Mouse (Mus musculus) forebrain, embryonic 11.5 days (tissue): ENCODE data around the gene Gm10337. TPM values are rescaled to one million over a fixed set of nuclear protein-coding genes. Genes with fewer than 3 reads are reported as not detected.

Source experiments
- ATAC-seq: fragments of 200-750 bp; cut with Nextera tagmentation; replicated peaks from 2 replicates; pipeline ENCODE4 v1.8.0; 2017; ENCODE audit warnings: moderate TSS enrichment; ENCODE audit not compliant: low FRiP score
- DNase-seq: peaks from one replicate; pipeline ENCODE4 v3.0.0-alpha.2; 2017; ENCODE audit warnings: low spot score
- H3K27ac ChIP-seq: fragments of 300-500 bp; sonication (generic); 2 replicates; pipeline ENCODE4 v1.5.1; 2014; ENCODE audit warnings: low read depth, low read length
- H3K27me3 ChIP-seq: fragments of 300-500 bp; sonication (generic); 2 replicates; pipeline ENCODE4 v1.6.1; 2014; ENCODE audit warnings: mild to moderate bottlenecking, low read length, mixed read lengths; ENCODE audit not compliant: control insufficient read depth, insufficient read depth
- H3K36me3 ChIP-seq: fragments of 300-500 bp; sonication (generic); 2 replicates; pipeline ENCODE4 v1.6.1; 2014; ENCODE audit warnings: mild to moderate bottlenecking, low read length, moderate library complexity, mixed read lengths; ENCODE audit not compliant: control insufficient read depth, insufficient read depth
- H3K4me1 ChIP-seq: fragments of 300-500 bp; sonication (generic); replicated peaks from 2 replicates; pipeline ENCODE4 v1.6.1; 2014; ENCODE audit warnings: low read length, mixed read lengths; ENCODE audit not compliant: control insufficient read depth, insufficient read depth
- H3K4me2 ChIP-seq: fragments of 300-500 bp; sonication (generic); 2 replicates; pipeline ENCODE4 v1.6.1; 2014; ENCODE audit warnings: low read depth, mild to moderate bottlenecking, low read length, moderate library complexity, mixed read lengths; ENCODE audit not compliant: severe bottlenecking
- H3K4me3 ChIP-seq: fragments of 300-500 bp; sonication (generic); 2 replicates; pipeline ENCODE4 v1.5.1; 2014; ENCODE audit warnings: low read depth, low read length
- H3K9ac ChIP-seq: fragments of 300-500 bp; sonication (generic); 2 replicates; pipeline ENCODE4 v1.6.1; 2014; ENCODE audit warnings: low read length
- H3K9me3 ChIP-seq: fragments of 300-500 bp; sonication (generic); 2 replicates; pipeline ENCODE4 v1.6.1; 2016; ENCODE audit warnings: low read length, mixed read lengths; ENCODE audit not compliant: control insufficient read depth
- WGBS: fragments of 180-500 bp; shearing (Covaris S2); extraction: QIAGEN DNeasy Blood & Tissue Kit; methylation state at CpG from one replicate; pipeline ENCODE4 v1.1.7; 2014; 5-methylcytosine and 5-hydroxymethylcytosine counted together
- polyA plus RNA-seq: library from polyadenylated mRNA; unstranded; fragments of >200 nt; fragmentation: Nextera tagmentation; extraction: Ambion mirVana; gene quantifications from 2 replicates; pipeline ENCODE4 v1.2.1, GENCODE M21; 2014

Gene Gm10337
- polyA plus RNA-seq, 1 experiment from 2014 or later: not detected

- no peaks in the 10 kb centered on the region for H3K9me3 ChIP-seq
- no peaks in the 10 kb centered on the region for H3K27me3 ChIP-seq
- 82% methylated on average over 9 of the region's 9 CpGs for WGBS
- H3K9ac ChIP-seq: no peak overlapping the region
- H3K4me3 ChIP-seq: no peak overlapping the region
- H3K4me2 ChIP-seq: no peak overlapping the region
- H3K36me3 ChIP-seq: peaks cover 20% of the 10 kb centered on the region
- no peaks in the 10 kb centered on the region for H3K4me1 ChIP-seq
- no peak overlapping the region for H3K27ac ChIP-seq
- ATAC-seq (no peak), DNase-seq (no peak)
These were observed 1.2 kb upstream of the Gm10337 start for GRCm38 (mm10) chr15:102502254-102502840.

DNA sequence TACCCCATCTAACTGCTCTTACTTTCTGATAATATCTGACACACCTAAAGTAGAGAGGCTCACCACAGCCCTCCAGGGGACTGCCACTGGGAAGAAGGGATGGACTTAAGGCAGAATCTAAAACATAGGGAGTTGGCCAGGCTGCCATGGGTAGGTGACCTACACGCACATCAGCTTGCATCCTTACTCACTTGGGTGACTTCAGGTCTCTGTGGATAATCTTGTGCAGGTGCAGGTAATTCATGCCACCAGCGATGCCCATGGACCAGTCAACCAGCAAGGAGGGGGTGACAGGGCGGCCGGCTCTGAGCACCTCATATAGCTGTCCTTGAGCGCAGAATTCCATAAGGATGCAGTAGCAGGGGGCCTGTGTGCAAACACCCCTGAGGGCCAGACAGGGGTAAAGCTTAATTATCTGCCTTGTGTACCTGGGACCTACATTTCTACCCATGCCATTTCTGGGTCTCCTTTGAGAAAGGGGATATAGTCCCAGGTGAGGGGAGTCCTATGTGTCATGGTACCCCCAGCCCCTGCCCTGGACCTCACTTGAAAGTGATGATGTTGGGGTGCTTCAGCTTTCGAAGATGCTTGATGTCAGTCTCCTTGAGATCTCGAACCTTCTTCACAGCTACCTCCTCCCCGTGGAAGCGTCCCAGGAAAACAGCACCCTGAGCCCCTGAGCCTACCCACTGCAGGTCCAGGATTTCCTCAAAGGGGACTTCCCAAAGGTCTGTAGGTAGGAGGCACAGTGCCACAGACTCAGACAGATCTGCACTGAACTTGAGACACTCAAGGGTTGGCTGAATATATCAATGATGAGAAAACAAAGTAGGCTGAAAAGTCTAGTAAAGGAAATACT lies 631 bp downstream of the Gm10337 start:
- H3K4me3 ChIP-seq: no peak overlapping the region
- DNase-seq (no peak), ATAC-seq (no peak)
- no peak overlapping the region for H3K9ac ChIP-seq
- no peaks in the 10 kb centered on the region for H3K4me1 ChIP-seq
- H3K27me3 ChIP-seq: no peaks in the 10 kb centered on the region
- H3K36me3 ChIP-seq: peaks cover 14% of the 10 kb centered on the region
- H3K9me3 ChIP-seq: no peaks in the 10 kb centered on the region
- no peak overlapping the region for H3K27ac ChIP-seq
- 88% methylated on average over 9 of the region's 9 CpGs for WGBS
- no peak overlapping the region for H3K4me2 ChIP-seq

GRCm38 (mm10) chr15:102505073-102505769 lies 1.7 kb downstream of the Gm10337 start:
- H3K9ac ChIP-seq: no peak overlapping the region
- WGBS: 72% methylated on average over 12 of the region's 12 CpGs
- DNase-seq (no peak), ATAC-seq (no peak)
- H3K27ac ChIP-seq: no peak overlapping the region
- no peak overlapping the region for H3K4me2 ChIP-seq
- no peaks in the 10 kb centered on the region; the same call in 1 of the 2 replicates for H3K4me1 ChIP-seq
- H3K9me3 ChIP-seq: no peaks in the 10 kb centered on the region
- H3K36me3 ChIP-seq: peaks cover 11% of the 10 kb centered on the region
- H3K27me3 ChIP-seq: no peaks in the 10 kb centered on the region
- H3K4me3 ChIP-seq: no peak overlapping the region

- peaks cover 5% of the 10 kb centered on the region; the same call in 1 of the 2 replicates for H3K36me3 ChIP-seq
- no peaks in the 10 kb centered on the region for H3K27me3 ChIP-seq
- no peak for ATAC-seq
- no peaks in the 10 kb centered on the region for H3K9me3 ChIP-seq
- H3K4me2 ChIP-seq: no peak overlapping the region
- 90% methylated on average over 9 of the region's 9 CpGs for WGBS
- H3K9ac ChIP-seq: no peak overlapping the region
- H3K27ac ChIP-seq: no peak overlapping the region
- no peak for DNase-seq
- no peak overlapping the region for H3K4me3 ChIP-seq
- H3K4me1 ChIP-seq: peaks cover 2% of the 10 kb centered on the region
These were observed 2.4 kb downstream of the Gm10337 start for GRCm38 (mm10) chr15:102505770-102506463.

DNA sequence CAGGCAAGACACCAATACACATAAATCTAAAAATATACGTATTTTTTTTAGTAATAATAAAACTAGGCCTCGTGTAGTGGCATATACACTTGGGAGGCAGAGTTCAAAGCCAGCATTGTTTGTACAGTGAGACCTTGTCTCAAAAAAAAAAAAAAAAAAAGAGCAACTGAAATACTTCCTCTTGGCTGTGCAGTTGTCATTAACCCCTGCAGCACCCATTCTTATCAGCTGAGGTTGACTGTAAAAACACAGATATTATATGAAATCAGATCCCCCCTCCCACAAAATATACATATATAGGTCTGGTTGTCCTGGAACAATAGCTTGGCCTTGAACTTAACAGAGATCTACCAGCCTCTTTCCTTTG lies 2.9 kb downstream of the Gm10337 start:
- DNase-seq: no peak
- Histone ChIP-seq H3K9me3 (no peaks in the 10 kb centered on the region), H3K4me2 (no peak overlapping the region), H3K9ac (no peak overlapping the region), H3K27me3 (no peaks in the 10 kb centered on the region), H3K4me1 (peaks cover 7% of the 10 kb centered on the region), H3K36me3 (peaks cover 5% of the 10 kb centered on the region; the same call in 1 of the 2 replicates), H3K4me3 (no peak overlapping the region), H3K27ac (no peak overlapping the region)
- no peak for ATAC-seq
- 79% methylated on average over 2 of the region's 2 CpGs for WGBS

DNA sequence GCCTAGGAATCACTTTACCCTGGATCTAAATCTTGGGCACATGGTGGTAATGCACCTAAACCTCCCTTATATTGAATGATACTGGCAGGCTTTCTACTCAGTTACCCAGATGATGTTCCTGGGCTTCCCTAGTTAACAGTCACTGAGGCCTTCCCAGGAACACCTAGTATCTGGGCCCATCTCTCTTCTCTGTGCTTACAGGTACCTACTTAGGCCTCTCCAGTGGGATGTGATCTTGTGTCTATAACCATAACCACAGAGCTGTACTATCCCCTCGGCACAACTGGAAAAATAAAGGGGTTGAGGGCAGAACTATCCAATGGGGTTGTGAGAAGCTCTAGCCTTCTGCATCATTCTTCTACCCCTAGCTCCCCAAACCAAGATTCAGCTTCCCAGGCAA lies 3.3 kb downstream of the Gm10337 start:
- H3K4me3 ChIP-seq: no peak overlapping the region
- H3K4me2 ChIP-seq: no peak overlapping the region
- no peak overlapping the region for H3K9ac ChIP-seq
- 92% methylated on average over 1 of the region's 1 CpGs for WGBS
- H3K4me1 ChIP-seq: peaks cover 11% of the 10 kb centered on the region
- peaks cover 5% of the 10 kb centered on the region; the same call in 1 of the 2 replicates for H3K36me3 ChIP-seq
- no peaks in the 10 kb centered on the region for H3K9me3 ChIP-seq
- H3K27ac ChIP-seq: no peak overlapping the region
- H3K27me3 ChIP-seq: no peaks in the 10 kb centered on the region
- ATAC-seq: no peak
- DNase-seq: no peak

GRCm38 (mm10) chr15:102507561-102507960 lies 4.0 kb downstream of the Gm10337 start:
- DNase-seq (no peak), ATAC-seq (no peak)
- peaks cover 13% of the 10 kb centered on the region for H3K4me1 ChIP-seq
- no peak overlapping the region for H3K27ac ChIP-seq
- no peaks in the 10 kb centered on the region for H3K27me3 ChIP-seq
- no peaks in the 10 kb centered on the region for H3K9me3 ChIP-seq
- H3K4me2 ChIP-seq: no peak overlapping the region
- no peak overlapping the region for H3K9ac ChIP-seq
- H3K4me3 ChIP-seq: no peak overlapping the region
- H3K36me3 ChIP-seq: peaks cover 5% of the 10 kb centered on the region; the same call in 1 of the 2 replicates

DNA sequence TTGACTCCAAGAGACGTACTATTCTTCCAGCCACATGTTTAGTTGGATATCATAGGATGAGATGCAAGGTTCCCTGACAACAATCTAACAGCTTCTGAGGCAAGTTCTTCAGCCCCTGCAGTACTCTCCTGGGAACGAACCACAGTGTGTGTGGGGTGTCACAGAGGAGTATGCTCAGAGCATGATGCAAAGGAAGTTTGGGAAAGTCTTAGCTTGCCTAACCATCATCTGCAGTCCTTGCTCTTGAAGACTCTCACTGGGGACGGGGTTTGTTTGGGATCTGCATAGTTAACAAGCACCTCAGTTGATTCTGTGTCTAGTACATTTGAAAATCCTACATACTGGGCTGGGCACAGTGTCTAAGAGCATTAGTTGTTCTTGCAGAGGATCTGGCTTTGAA lies 4.8 kb downstream of the Gm10337 start:
- 87% methylated on average over 3 of the region's 3 CpGs for WGBS
- ATAC-seq (no peak), DNase-seq (no peak)
- no peak overlapping the region for H3K4me3 ChIP-seq
- no peaks in the 10 kb centered on the region for H3K9me3 ChIP-seq
- peaks cover 13% of the 10 kb centered on the region for H3K4me1 ChIP-seq
- no peaks in the 10 kb centered on the region for H3K27me3 ChIP-seq
- H3K36me3 ChIP-seq: peaks cover 5% of the 10 kb centered on the region; the same call in 1 of the 2 replicates
- H3K27ac ChIP-seq: no peak overlapping the region
- H3K4me2 ChIP-seq: no peak overlapping the region
- no peak overlapping the region for H3K9ac ChIP-seq
